Mouse (Mus musculus) cerebellum, postnatal 10 days (tissue): Measurements from ENCODE around the gene Palm3.
"Not testable (repeated sequence)": the region's sequence is repeated elsewhere in the genome, so short reads cannot be mapped to it uniquely, and the experiment has no call there.

ENCODE experiments used
- DNase-seq, 2 experiments: peaks; one replicate each; pipeline ENCODE4 v3.0.0; 2021; ENCODE audit warnings: mixed read lengths in 2 of 2

The Palm3 gene

GRCm38 (mm10) chr8:83998231-83999056 is 22.8 kb upstream of the Palm3 start:
- peak; percentile 77 to 80 for DNase-seq

- peak; percentile 31 to 45 for DNase-seq
Observed at GRCm38 (mm10) chr8:83999057-83999705, 22.1 kb upstream of the Palm3 start.

- no peak for DNase-seq
Observed at GRCm38 (mm10) chr8:83999825-84000224, 21.4 kb upstream of the Palm3 start.

GRCm38 (mm10) chr8:84001281-84002000 is 19.8 kb upstream of the Palm3 start, which contains the start of gene 1700067K01Rik:
TSS of gene 1700067K01Rik (plus strand) at chr8:84001502.
- DNase-seq: peak; percentile 27

- DNase-seq: peak; percentile 41 to 52
Observed at GRCm38 (mm10) chr8:84002957-84003611, 18.2 kb upstream of the Palm3 start.

- DNase-seq: no peak
Observed at GRCm38 (mm10) chr8:84003612-84004246, 17.5 kb upstream of the Palm3 start.

GRCm38 (mm10) chr8:84004533-84005201 is 16.6 kb upstream of the Palm3 start:
- DNase-seq: peak; percentile 95 to 97

GRCm38 (mm10) chr8:84005502-84005901 is 15.8 kb upstream of the Palm3 start:
- not testable (repeated sequence) for DNase-seq

- no peak for DNase-seq
Observed at GRCm38 (mm10) chr8:84008362-84008761, 12.9 kb upstream of the Palm3 start.

GRCm38 (mm10) chr8:84009876-84010275 is 11.4 kb upstream of the Palm3 start:
- DNase-seq: peak; percentile 94 to 96

GRCm38 (mm10) chr8:84010625-84011611 is 10.4 kb upstream of the Palm3 start:
- DNase-seq: peak; percentile 87

- peak; percentile 30 to 36 for DNase-seq
Observed at GRCm38 (mm10) chr8:84011705-84012498, 9.4 kb upstream of the Palm3 start, which contains the start of gene 2210011C24Rik. TSS of gene 2210011C24Rik (minus strand) at chr8:84012171.

- DNase-seq: peak; percentile 34
Observed at GRCm38 (mm10) chr8:84012499-84013165, 8.6 kb upstream of the Palm3 start.

GRCm38 (mm10) chr8:84015833-84016232 is 5.4 kb upstream of the Palm3 start:
- no peak for DNase-seq

GRCm38 (mm10) chr8:84019738-84020137 is 1.5 kb upstream of the Palm3 start:
- no peak for DNase-seq

- no peak for DNase-seq
Observed at GRCm38 (mm10) chr8:84021569-84021968, 298 bp downstream of the Palm3 start.

- peak; percentile 40 to 48 for DNase-seq
Observed at GRCm38 (mm10) chr8:84023085-84023484, 1.8 kb downstream of the Palm3 start.

GRCm38 (mm10) chr8:84023631-84024030 is 2.4 kb downstream of the Palm3 start:
- DNase-seq: no peak

GRCm38 (mm10) chr8:84024171-84024570 is 2.9 kb downstream of the Palm3 start:
- DNase-seq: peak; percentile 72 to 76
